Mouse (Mus musculus) limb, embryonic 12.5 days (tissue): Measurements from ENCODE around the gene Gm7233. TPM values are rescaled to one million over a fixed set of nuclear protein-coding genes. Genes with fewer than 3 reads are reported as not detected.
"Not testable (repeated sequence)": the region's sequence is repeated elsewhere in the genome, so short reads cannot be mapped to it uniquely, and the experiment has no call there.

Experiments
- ATAC-seq: fragments of 200-750 bp; cut with Nextera tagmentation; 2 replicates; pipeline ENCODE4 v1.8.0; 2017; ENCODE audit warnings: low read depth, moderate TSS enrichment; ENCODE audit not compliant: insufficient number of reproducible peaks, insufficient read depth, low FRiP score, low TSS enrichment
- H3K27ac ChIP-seq: fragments of 300-500 bp; sonication (generic); 2 replicates; pipeline ENCODE4 v1.5.1; 2016; ENCODE audit warnings: mild to moderate bottlenecking, moderate library complexity
- H3K27me3 ChIP-seq: fragments of 300-500 bp; sonication (generic); 2 replicates; pipeline ENCODE4 v1.6.1; 2016; ENCODE audit warnings: mild to moderate bottlenecking, moderate library complexity
- H3K36me3 ChIP-seq: fragments of 300-500 bp; sonication (generic); 2 replicates; pipeline ENCODE4 v1.6.1; 2016; ENCODE audit warnings: mild to moderate bottlenecking, moderate library complexity
- H3K4me1 ChIP-seq: fragments of 300-500 bp; sonication (generic); replicated peaks from 2 replicates; pipeline ENCODE4 v1.6.1; 2016
- H3K4me2 ChIP-seq: fragments of 300-500 bp; sonication (generic); 2 replicates; pipeline ENCODE4 v1.6.1; 2016; ENCODE audit warnings: mild to moderate bottlenecking, moderate library complexity
- H3K4me3 ChIP-seq: fragments of 300-500 bp; sonication (generic); replicated peaks from 2 replicates; pipeline ENCODE4 v1.5.1; 2016; ENCODE audit warnings: mild to moderate bottlenecking
- H3K9ac ChIP-seq: fragments of 300-500 bp; sonication (generic); replicated peaks from 2 replicates; pipeline ENCODE4 v1.6.1; 2016; ENCODE audit warnings: mild to moderate bottlenecking, moderate library complexity
- H3K9me3 ChIP-seq: fragments of 300-500 bp; sonication (generic); 2 replicates; pipeline ENCODE4 v1.6.1; 2016; ENCODE audit warnings: mild to moderate bottlenecking, moderate library complexity
- WGBS: fragments of 180-500 bp; shearing (Covaris S2); methylation state at CpG from one replicate; pipeline ENCODE4 v1.1.7; 2016; 5-methylcytosine and 5-hydroxymethylcytosine counted together
- polyA plus RNA-seq: library from polyadenylated mRNA; unstranded; fragments of >200 nt; fragmentation: Nextera tagmentation; extraction: Ambion mirVana; gene quantifications from 2 replicates; pipeline ENCODE4 v1.2.1, GENCODE M21; 2016

Gm7233 gene
- polyA plus RNA-seq = 0.26 TPM in 1 of 2 replicates, not detected in the other

DNA sequence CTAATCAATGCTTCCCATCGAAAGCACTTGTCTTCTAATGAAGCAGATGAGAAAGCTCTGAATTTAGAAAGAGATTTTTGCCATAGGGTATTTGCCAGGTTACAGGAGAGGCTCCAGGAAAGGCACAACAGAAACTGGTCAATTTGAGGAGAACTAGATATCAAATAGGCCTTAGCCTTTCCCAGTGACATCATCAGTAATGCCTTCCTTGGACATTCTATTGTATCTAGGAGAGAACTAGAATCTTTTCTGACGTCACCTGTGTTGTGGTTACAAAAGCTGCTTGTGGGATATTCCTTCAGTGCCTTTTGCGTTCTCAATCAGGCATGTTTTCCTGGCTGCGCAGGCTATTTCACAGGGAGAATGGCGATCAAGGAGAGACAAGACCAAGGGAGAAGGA, at the start of gene Gm7233:
Gene Gm7233, plus strand, starts transcription at position 301 of the 400 bp plus-strand sequence.
- not testable (repeated sequence) for H3K9me3 ChIP-seq, H3K4me3 ChIP-seq, ATAC-seq, H3K4me1 ChIP-seq, H3K36me3 ChIP-seq, H3K27ac ChIP-seq, H3K27me3 ChIP-seq, H3K9ac ChIP-seq, H3K4me2 ChIP-seq
- 82% methylated on average over 5 of the region's 5 CpGs for WGBS

DNA sequence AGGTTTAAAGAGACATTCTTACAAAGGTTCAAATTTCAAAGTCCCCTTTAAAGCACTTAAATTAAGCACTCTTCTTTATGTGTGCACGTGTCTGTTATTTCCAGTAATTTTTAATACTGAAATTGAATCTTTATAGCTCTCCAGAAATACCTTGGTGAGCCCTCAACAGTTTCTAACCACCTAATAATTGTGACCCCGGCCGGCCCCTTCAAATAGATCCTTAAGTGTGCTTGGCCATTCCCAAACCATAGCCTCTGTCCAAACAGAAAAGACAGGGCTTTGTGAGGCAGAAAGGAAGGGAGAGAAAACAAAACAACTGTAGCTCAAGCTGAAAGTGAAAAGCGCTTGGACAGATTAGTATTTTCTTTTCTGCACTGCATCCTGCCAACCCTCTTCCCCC, 12.5 kb upstream of the Gm7233 start:
- not testable (repeated sequence) for H3K4me3 ChIP-seq, H3K4me1 ChIP-seq, H3K9me3 ChIP-seq, ATAC-seq, H3K4me2 ChIP-seq, H3K9ac ChIP-seq, H3K27me3 ChIP-seq, H3K27ac ChIP-seq, H3K36me3 ChIP-seq
- WGBS = 53% methylated on average over 4 of the region's 4 CpGs

DNA sequence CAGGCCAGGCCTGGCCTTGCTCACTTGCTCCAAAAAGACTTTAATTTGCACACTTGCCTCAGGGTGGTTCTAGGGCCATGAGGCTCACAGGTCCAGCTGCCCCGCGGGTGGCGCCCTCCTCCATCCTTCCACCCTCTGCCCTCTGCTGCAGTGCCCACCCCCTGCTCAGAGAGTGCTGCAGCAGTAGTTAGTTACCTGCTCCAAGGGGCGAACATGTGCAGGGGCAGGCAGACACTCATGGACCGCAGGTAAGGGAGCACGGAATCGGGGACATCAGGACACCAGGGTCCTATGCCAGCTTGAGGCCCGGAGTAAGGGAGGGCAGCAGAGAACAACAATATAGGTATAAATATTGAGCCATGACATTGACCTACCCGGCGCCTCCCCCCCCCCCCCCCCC, 11.7 kb upstream of the Gm7233 start:
- ATAC-seq, H3K27me3 ChIP-seq, H3K4me1 ChIP-seq, H3K9ac ChIP-seq, H3K4me3 ChIP-seq, H3K9me3 ChIP-seq, H3K36me3 ChIP-seq, H3K4me2 ChIP-seq, H3K27ac ChIP-seq: not testable (repeated sequence)
- no CpG with 5 or more reads among the region's 10 CpGs for WGBS

DNA sequence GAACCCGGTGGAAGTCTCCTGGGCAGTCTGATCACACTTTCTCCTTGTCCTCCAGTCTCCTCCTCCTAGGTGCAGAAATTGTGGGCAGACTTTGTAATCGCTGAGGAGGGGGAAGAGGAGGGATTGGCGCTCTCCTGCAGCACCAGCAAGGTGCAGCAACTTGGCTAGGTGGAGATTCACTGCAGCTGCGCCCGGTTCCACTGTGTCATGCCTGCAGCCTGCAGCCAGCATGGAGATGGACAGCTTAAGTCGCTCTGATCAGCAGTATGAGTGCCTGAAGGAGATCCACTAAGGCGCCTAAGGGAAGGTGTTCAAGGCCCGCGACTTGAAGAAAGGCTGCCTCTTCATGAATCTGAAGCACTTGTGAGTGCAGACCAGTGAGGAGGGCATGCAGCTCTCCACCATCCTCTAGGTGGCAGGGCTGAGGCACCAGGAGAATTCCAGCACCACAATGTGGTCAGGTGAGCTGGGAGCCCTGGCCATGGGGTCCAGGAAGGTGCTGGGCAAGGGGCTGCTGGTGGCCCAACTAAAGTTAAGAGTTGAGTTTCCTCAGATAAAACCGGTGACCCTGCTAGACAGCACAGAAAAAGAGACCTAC, 11.0 kb upstream of the Gm7233 start:
- H3K9me3 ChIP-seq, H3K9ac ChIP-seq, H3K4me1 ChIP-seq, H3K27me3 ChIP-seq, H3K4me2 ChIP-seq, H3K27ac ChIP-seq, H3K36me3 ChIP-seq, H3K4me3 ChIP-seq, ATAC-seq: not testable (repeated sequence)
- WGBS = 29% methylated on average over 1 of the region's 10 CpGs

DNA sequence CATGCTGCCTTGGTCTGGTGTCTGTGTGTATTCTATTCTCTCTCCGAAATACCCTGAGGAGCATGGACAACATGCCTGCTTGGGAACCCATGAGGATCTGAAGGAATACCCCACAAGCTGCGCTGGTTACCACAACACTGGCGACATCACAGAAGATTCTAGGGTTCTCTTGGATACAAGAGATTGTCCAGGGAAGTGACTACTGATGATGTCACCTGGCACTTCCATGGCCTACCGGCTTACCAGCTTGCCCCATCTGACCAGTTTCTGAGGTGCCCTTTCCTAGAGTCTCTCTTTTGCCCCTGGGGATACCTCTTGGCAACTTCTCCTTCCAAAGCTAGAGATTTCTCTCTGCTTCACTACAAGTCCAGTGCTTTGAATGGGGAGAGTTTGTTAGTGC, 55.5 kb downstream of the Gm7233 start, which contains the start of gene Gm8122:
Gene Gm8122, minus strand, starts transcription at position 101 of the 400 bp plus-strand sequence.
- not testable (repeated sequence) for H3K4me3 ChIP-seq, H3K9ac ChIP-seq, H3K27ac ChIP-seq, H3K36me3 ChIP-seq, H3K4me1 ChIP-seq, H3K27me3 ChIP-seq, H3K4me2 ChIP-seq, H3K9me3 ChIP-seq, ATAC-seq
- 95% methylated on average over 4 of the region's 4 CpGs for WGBS

Other genes starting within 250 kb of the Gm7233 start
- not detected in 2 replicates for gene Gm8082, start 186.2 kb upstream of the Gm7233 start, polyA plus RNA-seq
- gene Gm10376, start 164.2 kb upstream of the Gm7233 start, polyA plus RNA-seq = not detected in 2 replicates
- not detected in 2 replicates for gene Gm8094, start 103.2 kb upstream of the Gm7233 start, polyA plus RNA-seq
- 0.21 TPM in 1 of 2 replicates, not detected in the other for gene Gm8104, start 79.3 kb upstream of the Gm7233 start, polyA plus RNA-seq
- not detected in 2 replicates for gene Gm8122, start 55.4 kb downstream of the Gm7233 start, polyA plus RNA-seq
- gene Gm8126, start 78.8 kb downstream of the Gm7233 start, polyA plus RNA-seq = not detected in 2 replicates
- not detected in 2 replicates for gene Gm9732, start 95.2 kb downstream of the Gm7233 start, polyA plus RNA-seq
- not detected in 2 replicates for gene Gm8127, start 114.0 kb downstream of the Gm7233 start, polyA plus RNA-seq
- not detected in 2 replicates for gene 1700001F09Rik, start 167.9 kb downstream of the Gm7233 start, polyA plus RNA-seq
- not detected in 2 replicates for gene Gm8138, start 236.5 kb downstream of the Gm7233 start, polyA plus RNA-seq